ENCODE assay signal across 16 mouse cellular contexts in the genomic region with DNA sequence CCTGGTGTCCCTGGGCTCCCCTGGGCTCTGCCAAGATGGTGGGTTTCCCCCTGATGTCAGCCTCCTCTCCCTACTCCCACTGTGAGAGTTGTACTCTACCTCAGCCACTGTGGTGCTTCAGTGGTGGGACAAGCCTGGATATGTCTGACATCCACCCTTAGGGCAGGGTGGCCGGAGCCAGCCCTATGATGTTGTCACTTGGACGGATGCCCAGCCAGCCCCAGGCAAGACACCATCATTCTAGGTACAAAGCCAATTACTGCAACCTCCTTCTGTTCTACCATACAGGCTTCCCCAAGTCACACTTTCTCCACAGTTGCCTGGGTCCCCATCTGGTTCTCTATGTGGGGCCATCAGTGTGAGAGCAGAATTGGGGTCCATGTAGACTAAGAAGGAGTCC.
DNase-seq lines count a peak whose midpoint lies in the region; ATAC-seq lines count a peak whose summit lies in the region.
"Had no signal": no experiment of that assay in that cellular context is flagged by ENCODE, and none has a peak within 500 bp of the region (broad histone marks: within the 10 kb centered on the region; RNA-seq: fewer than 3 reads in every experiment).

No protein-coding gene starts in this region.

- no peak overlapping the region for H3K27ac ChIP-seq in hindbrain, embryonic 16.5 days (ENCODE audit: low read depth, low read length)
- H3K27ac ChIP-seq in hindbrain, embryonic 12.5 days = no peak overlapping the region
- H3K27ac ChIP-seq: intestine, embryonic 15.5 days; liver, embryonic 13.5 days; neural tube, embryonic 15.5 days had no signal

- no peak overlapping the region for H3K4me2 ChIP-seq in hindbrain, embryonic 16.5 days (ENCODE audit: low read length)
- no peak overlapping the region for H3K4me2 ChIP-seq in hindbrain, embryonic 12.5 days (replicated peaks)
- H3K4me2 ChIP-seq: heart, embryonic 12.5 days; intestine, embryonic 15.5 days; liver, embryonic 13.5 days; neural tube, embryonic 15.5 days had no signal

- DNase-seq in 3T3-L1 (ENCODE audit: low read depth, low spot score) (peak; percentile 35), adipocyte (ENCODE audit: low spot score) (no peak)
- DNase-seq in adrenal gland, postnatal 25 days = peak; percentile 39
- peak; percentile 62 for DNase-seq in cerebellum, adult 8-10 months
- DNase-seq in spleen, postnatal 36 days (ENCODE audit: low spot score in 2 of 2) = no peak
- DNase-seq: gastrocnemius, postnatal 25 days; liver, embryonic 13.5 days; spleen, adult 18-20 months; thymus, postnatal 25 days had no signal

- H3K36me3 ChIP-seq in hindbrain, embryonic 16.5 days (ENCODE audit: control insufficient read depth, insufficient read depth, low read length) = no peaks in the 10 kb centered on the region
- no peaks in the 10 kb centered on the region for H3K36me3 ChIP-seq in hindbrain, embryonic 12.5 days
- H3K36me3 ChIP-seq: heart, embryonic 12.5 days; intestine, embryonic 15.5 days; liver, embryonic 13.5 days; neural tube, embryonic 15.5 days had no signal

- peaks cover 2% of the 10 kb centered on the region; the same call in 1 of the 2 replicates for H3K4me1 ChIP-seq in hindbrain, embryonic 16.5 days (ENCODE audit: control insufficient read depth, insufficient read depth, low read depth, low read length)
- H3K4me1 ChIP-seq in hindbrain, embryonic 12.5 days = peaks cover 5% of the 10 kb centered on the region; the same call in 1 of the 2 replicates
- H3K4me1 ChIP-seq: heart, embryonic 12.5 days; intestine, embryonic 15.5 days; liver, embryonic 13.5 days; neural tube, embryonic 15.5 days had no signal

- peak; percentile 30; the same call in 1 of the 2 replicates for ATAC-seq in hindbrain, embryonic 16.5 days
- ATAC-seq in hindbrain, embryonic 12.5 days (ENCODE audit: low FRiP score) = no peak
- ATAC-seq in monocyte, adult 5-6 weeks (replicated peaks; ENCODE audit: insufficient number of reproducible peaks, low FRiP score, low TSS enrichment, poor library complexity, severe bottlenecking) = no peak
- ATAC-seq: intestine, embryonic 15.5 days; lung, postnatal 0 days had no signal

- H3K27me3 ChIP-seq in hindbrain, embryonic 16.5 days (replicated peaks; ENCODE audit: control insufficient read depth, insufficient read depth, low read length) = no peaks in the 10 kb centered on the region
- no peaks in the 10 kb centered on the region for H3K27me3 ChIP-seq in hindbrain, embryonic 12.5 days
- H3K27me3 ChIP-seq: heart, embryonic 12.5 days; intestine, embryonic 15.5 days; liver, embryonic 13.5 days; neural tube, embryonic 15.5 days had no signal

- H3K9ac ChIP-seq in hindbrain, embryonic 16.5 days (ENCODE audit: low read depth, low read length) = no peak overlapping the region
- no peak overlapping the region for H3K9ac ChIP-seq in hindbrain, embryonic 12.5 days
- H3K9ac ChIP-seq: heart, embryonic 12.5 days; intestine, embryonic 15.5 days; liver, embryonic 13.5 days; neural tube, embryonic 15.5 days had no signal

- 71% methylated on average over 2 of the region's 2 CpGs for WGBS in hindbrain, embryonic 16.5 days
- 73% methylated on average over 2 of the region's 2 CpGs for WGBS in hindbrain, embryonic 12.5 days

- no peak overlapping the region for H3K4me3 ChIP-seq in hindbrain, embryonic 16.5 days (ENCODE audit: low read length)
- H3K4me3 ChIP-seq in hindbrain, embryonic 12.5 days = no peak overlapping the region
- H3K4me3 ChIP-seq: heart, embryonic 12.5 days; intestine, embryonic 15.5 days; liver, embryonic 13.5 days; neural tube, embryonic 15.5 days had no signal

- no peaks in the 10 kb centered on the region for H3K9me3 ChIP-seq in hindbrain, embryonic 16.5 days (ENCODE audit: control insufficient read depth, low read length)
- no peaks in the 10 kb centered on the region for H3K9me3 ChIP-seq in hindbrain, embryonic 12.5 days (replicated peaks)
- H3K9me3 ChIP-seq: heart, embryonic 12.5 days; intestine, embryonic 15.5 days; liver, embryonic 13.5 days; neural tube, embryonic 15.5 days had no signal

Comparison
In these comparisons a context has a peak if more than half of its experiments do, and no peak if none do; other contexts are left out.
1. DNase-seq: peak in 3T3-L1 (single experiment), adrenal gland, postnatal 25 days (single experiment) and cerebellum, adult 8-10 months (single experiment); none in adipocyte (single experiment) and spleen, postnatal 36 days (0 of 2).